Mouse (Mus musculus) heart, adult 11 months (tissue): ENCODE results near the gene Mustn1.

Source experiments
- DNase-seq: peaks from one replicate; pipeline ENCODE4 v3.0.0; 2022

The Mustn1 gene

DNA sequence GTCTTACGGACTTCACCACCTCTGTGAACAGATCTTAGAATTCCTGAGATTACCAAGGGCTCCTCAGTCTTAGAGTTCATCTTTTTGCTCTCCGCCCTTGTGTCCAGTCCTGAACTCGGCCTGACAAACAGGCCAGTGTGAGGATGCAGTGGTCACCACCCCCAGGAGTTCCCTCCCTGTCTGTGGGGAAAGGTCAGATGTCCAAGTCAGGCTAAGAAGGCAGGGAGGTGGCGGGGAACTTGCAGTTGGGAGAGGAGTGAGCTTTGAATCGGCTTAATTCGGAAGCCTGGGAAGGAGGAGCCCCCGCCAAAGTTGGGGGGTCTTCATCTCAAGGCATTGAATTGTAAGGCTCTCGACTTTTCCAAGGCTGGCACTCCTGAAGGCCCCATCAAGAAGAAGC is 1.3 kb downstream of the Mustn1 start:
- peak; percentile 94 for DNase-seq

DNA sequence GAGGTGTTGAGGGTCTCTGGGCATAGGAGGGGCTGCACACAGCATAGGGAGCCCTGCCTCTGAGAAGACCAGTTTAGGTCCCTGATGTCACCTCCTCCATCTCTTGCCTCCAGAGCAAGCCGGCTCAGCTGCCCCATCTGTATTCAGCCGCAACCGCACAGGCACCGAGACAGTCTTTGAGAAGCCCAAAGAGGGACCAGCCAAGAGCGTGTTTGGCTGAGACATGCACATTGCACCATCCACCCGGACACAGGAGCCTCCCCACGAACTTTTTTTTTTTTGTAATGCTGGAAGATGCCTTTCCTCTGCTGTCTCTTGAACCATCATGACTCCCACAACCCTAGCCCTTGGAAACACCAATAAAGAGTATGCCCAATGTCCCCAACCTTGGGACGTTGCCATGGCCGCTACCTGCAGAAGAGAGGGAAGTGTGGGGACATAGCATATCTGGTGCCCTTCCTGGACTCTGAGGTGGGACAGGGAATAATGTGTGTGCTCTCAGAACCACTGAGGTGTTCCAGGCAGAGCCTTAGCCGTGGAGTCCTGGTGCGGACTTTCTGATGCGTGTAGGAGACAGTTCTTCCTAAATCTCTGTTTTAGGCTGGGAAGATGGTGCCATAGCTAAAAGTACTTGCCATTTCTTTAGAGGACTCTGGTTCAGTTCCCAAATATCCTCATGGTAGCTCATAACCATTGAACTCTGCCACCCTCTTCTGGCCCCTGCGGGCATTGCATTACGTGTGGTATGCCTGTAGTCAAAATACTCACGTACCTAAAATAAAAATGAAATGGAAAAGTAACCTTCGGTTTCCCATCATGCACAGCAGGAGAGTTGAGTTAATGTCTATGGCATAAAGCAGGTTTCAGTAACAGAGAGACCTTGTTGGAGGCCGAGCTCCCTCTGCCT is 2.1 kb downstream of the Mustn1 start:
- DNase-seq = peak; percentile 94

DNA sequence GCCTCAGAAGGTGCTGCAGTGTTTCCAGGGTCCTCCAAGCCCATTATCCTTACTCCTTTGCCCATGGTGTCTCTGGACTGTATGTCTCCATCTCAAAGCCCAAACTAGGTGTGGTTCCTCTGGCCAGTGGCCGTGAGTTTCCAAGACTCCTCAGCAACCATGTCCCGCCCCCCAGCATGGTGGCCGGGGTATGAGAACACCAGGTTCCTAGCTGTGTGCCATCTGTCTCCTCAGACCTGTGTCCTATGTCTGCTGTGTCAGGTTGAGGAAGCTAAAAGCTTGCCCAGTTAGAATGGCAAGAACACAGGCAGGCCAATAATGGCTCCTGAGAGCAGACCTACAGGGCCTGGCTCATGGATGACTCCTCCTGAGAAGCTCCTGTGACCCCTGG is 2.7 kb downstream of the Mustn1 start:
- peak; percentile 92 for DNase-seq

GRCm38 (mm10) chr14:30885298-30885697 is 6.3 kb downstream of the Mustn1 start:
- no peak for DNase-seq

GRCm38 (mm10) chr14:30886204-30886603 is 7.2 kb downstream of the Mustn1 start, which contains the start of gene Itih4:
Itih4 (plus strand) TSS chr14:30886476.
- no peak for DNase-seq

GRCm38 (mm10) chr14:30888271-30888732 is 9.3 kb downstream of the Mustn1 start:
- DNase-seq = peak; percentile 97

DNA sequence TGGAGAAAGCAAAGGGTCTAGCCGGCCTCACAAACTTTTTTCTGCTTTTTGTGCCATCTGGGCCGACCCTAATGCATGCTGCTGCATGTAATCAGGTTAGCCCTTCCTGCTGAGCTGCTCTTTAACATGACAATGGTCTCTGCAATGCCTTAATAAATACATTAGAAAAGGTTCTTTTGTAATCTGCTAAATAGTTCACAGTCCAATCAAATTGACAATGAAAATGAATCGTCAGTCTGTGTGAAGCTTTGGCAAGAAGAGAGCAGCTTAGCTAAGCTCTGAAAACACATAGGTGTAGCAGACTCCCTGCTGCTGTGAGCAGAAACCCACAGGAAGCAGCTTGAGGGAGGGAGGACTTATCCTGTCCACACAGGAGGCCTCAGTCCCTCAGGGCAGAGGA is 21.0 kb downstream of the Mustn1 start:
- no peak for DNase-seq

- DNase-seq = peak; percentile 57
Measured at GRCm38 (mm10) chr14:30902628-30903027, 23.6 kb downstream of the Mustn1 start.

DNA sequence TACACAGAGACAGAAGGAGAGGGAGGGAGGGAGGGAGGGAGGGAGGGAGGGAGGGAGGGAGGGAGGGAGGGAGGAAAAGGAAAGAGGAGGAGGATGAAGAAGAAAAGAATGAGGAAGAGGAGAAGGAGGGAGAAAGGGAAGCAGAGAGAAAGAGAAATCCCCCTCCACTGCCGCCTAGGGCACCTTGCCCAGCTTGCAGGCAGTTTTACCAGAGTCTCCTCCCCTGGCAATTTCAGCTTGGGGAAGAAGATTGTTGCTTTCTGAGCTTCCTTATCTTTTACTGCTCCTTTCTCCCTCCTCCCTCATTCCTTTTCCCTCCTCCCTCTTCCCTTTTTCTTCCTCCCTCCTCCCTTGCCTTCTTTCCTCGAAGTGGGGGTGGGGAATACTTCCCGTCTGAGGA is 24.0 kb downstream of the Mustn1 start:
- DNase-seq = peak; percentile 74

DNA sequence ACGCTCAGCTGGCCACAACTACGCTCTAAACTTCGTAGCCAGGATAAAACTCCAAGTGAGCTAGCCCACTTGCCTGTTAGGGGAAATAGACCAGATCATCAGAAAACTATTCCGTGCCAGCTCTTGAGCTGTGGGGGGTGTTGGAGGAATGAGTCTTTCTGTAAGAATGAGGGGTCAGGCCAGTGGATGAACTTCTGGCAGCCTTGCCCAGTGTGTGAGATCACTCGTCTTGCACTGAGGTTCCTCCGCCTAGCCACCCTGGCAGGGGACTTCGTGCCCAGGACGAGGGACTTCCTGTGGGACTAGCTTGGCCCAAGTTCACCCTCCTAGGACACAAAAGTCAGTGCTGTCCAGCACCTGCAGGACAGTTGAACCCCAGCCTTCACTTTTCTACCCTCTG is 25.3 kb downstream of the Mustn1 start:
- peak; percentile 84 for DNase-seq

GRCm38 (mm10) chr14:30906001-30906400 is 27.0 kb downstream of the Mustn1 start:
- peak; percentile 88 for DNase-seq

DNA sequence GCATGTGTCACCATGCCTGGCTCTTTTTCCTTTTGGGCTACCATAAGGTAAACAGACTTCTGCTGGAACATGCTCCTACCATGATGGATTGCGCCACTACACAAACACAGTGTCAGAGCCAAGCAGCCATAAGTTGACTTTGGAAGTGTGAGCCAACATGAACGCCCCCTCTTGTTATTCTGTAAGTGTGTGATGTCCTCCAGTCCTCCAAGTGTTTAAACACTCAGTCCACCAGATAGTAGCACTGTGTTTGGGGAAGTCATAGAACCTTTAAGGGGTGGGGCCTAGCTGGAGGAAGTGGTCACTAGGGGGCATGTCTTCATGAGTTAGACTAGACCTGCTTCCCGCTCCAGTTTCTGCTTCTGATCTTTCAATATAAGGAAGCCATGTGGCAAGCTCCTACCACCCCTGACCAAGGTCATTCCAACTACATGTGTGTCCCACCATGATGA is 28.8 kb downstream of the Mustn1 start:
- peak; percentile 89 for DNase-seq

GRCm38 (mm10) chr14:30911141-30911540 is 32.1 kb downstream of the Mustn1 start:
- no peak for DNase-seq

DNA sequence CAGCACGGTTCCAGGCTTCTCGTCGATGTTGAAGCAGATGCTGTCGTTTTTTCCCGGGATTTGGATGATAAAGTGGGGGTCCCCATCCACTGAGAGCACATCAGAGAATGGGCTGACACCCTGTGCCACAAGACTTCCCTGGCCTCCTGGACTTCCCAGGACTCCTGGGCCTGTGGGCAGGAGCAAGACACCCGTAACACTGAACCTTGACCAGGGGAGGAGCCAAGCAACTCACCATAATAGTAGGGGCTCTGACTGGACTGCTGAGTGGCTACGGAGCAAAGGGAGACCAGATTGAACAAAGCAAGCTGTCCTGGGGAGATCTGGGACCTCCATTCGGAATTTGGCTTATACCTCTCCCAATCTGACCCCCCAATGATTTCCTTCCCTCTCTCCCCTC is 33.6 kb downstream of the Mustn1 start:
- no peak for DNase-seq

- no peak for DNase-seq
Measured at GRCm38 (mm10) chr14:30913404-30913803, 34.4 kb downstream of the Mustn1 start.

- no peak for DNase-seq
Measured at GRCm38 (mm10) chr14:30916516-30916915, 37.5 kb downstream of the Mustn1 start.

DNA sequence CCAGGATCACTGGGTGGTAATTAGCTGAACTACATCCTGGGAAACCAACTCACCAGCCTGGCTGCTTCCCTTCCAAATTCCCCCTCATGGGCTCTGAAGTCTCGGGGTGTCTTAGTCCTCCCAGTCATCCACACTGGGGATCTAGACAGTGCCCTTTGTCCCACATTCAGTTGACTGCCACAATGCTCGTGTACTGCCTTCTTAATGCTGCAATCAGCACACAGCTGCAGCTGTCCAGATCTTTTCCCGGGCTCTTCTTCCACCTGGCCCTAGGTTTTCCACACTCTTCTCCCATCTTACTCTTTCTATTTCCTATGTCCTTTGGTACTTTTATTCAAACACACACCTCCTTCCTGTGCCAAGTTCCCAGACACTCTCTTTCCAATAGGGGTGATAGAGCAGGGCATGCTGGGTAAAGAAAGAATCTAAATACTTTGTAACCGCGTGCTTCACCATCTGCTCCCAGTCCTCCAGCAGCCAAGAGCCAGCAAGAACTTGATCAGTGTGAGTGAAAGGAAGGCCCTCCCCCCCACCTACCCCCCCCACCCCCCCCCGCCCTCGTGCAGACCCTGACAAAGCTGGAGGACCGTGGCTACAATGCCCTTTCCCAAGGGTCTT is 43.2 kb downstream of the Mustn1 start:
- no peak for DNase-seq

- no peak for DNase-seq
Measured at GRCm38 (mm10) chr14:30923375-30924105, 44.5 kb downstream of the Mustn1 start, which contains the start of gene Itih3. Itih3 (minus strand) TSS chr14:30923760.

DNA sequence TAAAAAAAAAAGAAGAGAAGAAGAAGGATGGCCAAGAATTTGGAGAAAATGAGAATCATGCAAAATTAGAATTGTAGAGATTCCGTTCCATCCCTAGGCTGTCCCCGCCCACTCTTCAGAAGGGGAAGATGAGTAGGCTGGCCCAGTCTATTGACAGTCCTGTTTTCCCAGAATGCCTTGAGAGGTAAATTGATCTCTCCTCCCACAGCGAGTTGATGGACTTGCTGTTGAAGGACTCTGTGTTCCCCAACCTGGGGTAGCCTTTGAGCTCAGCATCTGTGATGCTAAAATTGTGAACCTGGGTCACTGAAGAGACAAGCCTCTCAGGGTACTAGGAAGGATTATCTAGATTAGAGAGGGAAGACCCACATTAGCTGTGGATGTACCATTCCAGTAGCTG is 46.5 kb downstream of the Mustn1 start:
- DNase-seq = no peak

- DNase-seq = no peak
Measured at GRCm38 (mm10) chr14:30930386-30930785, 51.4 kb downstream of the Mustn1 start.
